Mouse (Mus musculus) hindbrain, embryonic 13.5 days (tissue): Measurements from ENCODE around the gene 5330417H12Rik. TPM values are rescaled to one million over a fixed set of nuclear protein-coding genes. Genes with fewer than 3 reads are reported as not detected.
A peak's percentile ranks its signal among the peaks of the same experiment; 100 is the strongest.

ENCODE experiments used
- ATAC-seq: fragments of 200-750 bp; cut with Nextera tagmentation; 2 replicates; pipeline ENCODE4 v1.8.0; 2017; ENCODE audit warnings: moderate TSS enrichment; ENCODE audit not compliant: low FRiP score
- H3K27ac ChIP-seq: fragments of 300-500 bp; sonication (generic); 2 replicates; pipeline ENCODE4 v1.5.1; 2015; ENCODE audit warnings: inconsistent platforms, mild to moderate bottlenecking, moderate library complexity
- H3K27me3 ChIP-seq: fragments of 300-500 bp; sonication (generic); 2 replicates; pipeline ENCODE4 v1.6.1; 2015; ENCODE audit warnings: mild to moderate bottlenecking, inconsistent platforms
- H3K36me3 ChIP-seq: fragments of 300-500 bp; sonication (generic); 2 replicates; pipeline ENCODE4 v1.6.1; 2015; ENCODE audit warnings: mild to moderate bottlenecking, inconsistent platforms
- H3K4me1 ChIP-seq: fragments of 300-500 bp; sonication (generic); replicated peaks from 2 replicates; pipeline ENCODE4 v1.6.1; 2015; ENCODE audit warnings: inconsistent platforms
- H3K4me2 ChIP-seq: fragments of 300-500 bp; sonication (generic); 2 replicates; pipeline ENCODE4 v1.6.1; 2015; ENCODE audit warnings: inconsistent platforms, mild to moderate bottlenecking, moderate library complexity
- H3K4me3 ChIP-seq: fragments of 300-500 bp; sonication (generic); 2 replicates; pipeline ENCODE4 v1.5.1; 2015; ENCODE audit warnings: mild to moderate bottlenecking, inconsistent platforms
- H3K9ac ChIP-seq: fragments of 300-500 bp; sonication (generic); 2 replicates; pipeline ENCODE4 v1.6.1; 2015; ENCODE audit warnings: mild to moderate bottlenecking, inconsistent platforms
- H3K9me3 ChIP-seq: fragments of 300-500 bp; sonication (generic); 2 replicates; pipeline ENCODE4 v1.6.1; 2016; ENCODE audit warnings: inconsistent platforms
- WGBS: fragments of 180-500 bp; shearing (Covaris S2); methylation state at CpG from one replicate; pipeline ENCODE4 v1.1.7; 2015; 5-methylcytosine and 5-hydroxymethylcytosine counted together
- polyA plus RNA-seq: library from polyadenylated mRNA; unstranded; fragments of >200 nt; fragmentation: Nextera tagmentation; extraction: Ambion mirVana; gene quantifications from 2 replicates; pipeline ENCODE4 v1.2.1, GENCODE M21; 2015

The 5330417H12Rik gene
- not detected in 2 replicates for polyA plus RNA-seq

DNA sequence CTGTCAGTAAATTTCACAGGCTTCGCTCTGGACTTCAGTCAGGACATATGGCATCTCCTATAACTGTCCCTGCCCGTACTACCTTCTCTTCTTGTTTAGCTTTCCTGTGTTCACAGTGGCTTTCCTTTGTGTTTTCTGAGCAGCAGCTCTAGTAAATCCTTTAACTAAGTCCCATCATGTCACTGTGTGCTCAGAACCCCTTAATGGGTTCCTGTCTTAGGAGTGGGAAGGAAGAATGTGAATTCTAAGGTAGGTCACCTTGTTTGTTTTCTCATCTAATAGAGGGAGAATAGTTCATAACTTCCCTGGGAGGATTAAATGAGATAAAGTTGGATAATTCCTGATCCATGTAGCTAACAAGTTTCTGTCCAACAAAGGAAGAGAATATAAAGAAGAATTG is at the start of gene 5330417H12Rik:
TSS of gene 5330417H12Rik (minus strand) at position 101 of the 400 bp plus-strand sequence.
- H3K4me1 ChIP-seq = no peaks in the 10 kb centered on the region
- no peaks in the 10 kb centered on the region for H3K9me3 ChIP-seq
- 87% methylated on average over 2 of the region's 2 CpGs for WGBS
- ATAC-seq = no peak
- H3K4me2 ChIP-seq = no peak within 1 kb of the TSS
- H3K9ac ChIP-seq = no peak within 1 kb of the TSS
- H3K4me3 ChIP-seq = no peak within 1 kb of the TSS
- H3K27me3 ChIP-seq = no peaks in the 10 kb centered on the region
- no peaks in the 10 kb centered on the region for H3K36me3 ChIP-seq
- H3K27ac ChIP-seq = no peak within 1 kb of the TSS

GRCm38 (mm10) chr7:107668514-107668913 is 43.6 kb upstream of the 5330417H12Rik start:
- Histone ChIP-seq H3K4me3 (no peak overlapping the region), H3K4me1 (peaks cover 30% of the 10 kb centered on the region), H3K9ac (no peak overlapping the region), H3K27ac (no peak overlapping the region), H3K9me3 (no peaks in the 10 kb centered on the region), H3K27me3 (peaks cover 28% of the 10 kb centered on the region), H3K4me2 (no peak overlapping the region), H3K36me3 (no peaks in the 10 kb centered on the region)
- no peak for ATAC-seq
- WGBS = 93% methylated on average over 5 of the region's 5 CpGs

GRCm38 (mm10) chr7:107666262-107666902 is 41.4 kb upstream of the 5330417H12Rik start:
- Histone ChIP-seq H3K4me3 (peak overlapping the region; percentile 16), H3K36me3 (no peaks in the 10 kb centered on the region), H3K9me3 (no peaks in the 10 kb centered on the region), H3K9ac (peak overlapping the region; percentile 30; the same call in 1 of the 2 replicates), H3K4me2 (peak overlapping the region; percentile 41), H3K27me3 (peaks cover 36% of the 10 kb centered on the region), H3K27ac (peak overlapping the region; percentile 45), H3K4me1 (peaks cover 30% of the 10 kb centered on the region)
- 0 out of 2 replicates have a peak, but pooled peaks have one; percentile 8 for ATAC-seq
- WGBS = 53% methylated on average over 13 of the region's 13 CpGs

GRCm38 (mm10) chr7:107665586-107666261 is 40.8 kb upstream of the 5330417H12Rik start:
- Histone ChIP-seq H3K9ac (peak overlapping the region; percentile 30; the same call in 1 of the 2 replicates), H3K36me3 (no peaks in the 10 kb centered on the region), H3K4me3 (peak overlapping the region; percentile 16), H3K27ac (peak overlapping the region; percentile 45), H3K27me3 (peaks cover 36% of the 10 kb centered on the region), H3K4me1 (peaks cover 30% of the 10 kb centered on the region), H3K4me2 (peak overlapping the region; percentile 41), H3K9me3 (no peaks in the 10 kb centered on the region)
- peak; percentile 49 for ATAC-seq
- WGBS = 9% methylated on average over 9 of the region's 9 CpGs

DNA sequence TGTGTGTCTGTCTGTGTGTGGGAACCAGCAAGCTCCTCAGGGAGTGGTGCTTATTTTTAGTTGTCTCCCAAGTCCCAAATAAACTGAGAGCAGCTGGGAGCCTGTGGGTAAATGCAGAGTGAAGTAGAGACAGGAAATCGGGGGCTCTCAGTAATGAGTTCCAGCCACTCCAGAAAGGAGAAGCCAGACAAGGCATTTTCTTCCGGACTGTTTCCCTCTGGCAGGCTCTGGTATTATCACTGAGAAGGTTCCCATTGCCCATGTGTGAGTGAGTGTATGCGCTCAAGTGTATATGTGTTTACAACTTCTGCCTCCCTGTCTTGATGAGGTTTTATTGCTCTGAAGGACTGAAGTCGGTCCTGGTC is 40.2 kb upstream of the 5330417H12Rik start:
- Histone ChIP-seq H3K27ac (peak overlapping the region; percentile 45), H3K9ac (no peak overlapping the region), H3K4me1 (peaks cover 30% of the 10 kb centered on the region), H3K36me3 (no peaks in the 10 kb centered on the region), H3K4me3 (no peak overlapping the region), H3K4me2 (peak overlapping the region; percentile 41; the same call in 1 of the 2 replicates), H3K9me3 (no peaks in the 10 kb centered on the region), H3K27me3 (peaks cover 36% of the 10 kb centered on the region)
- ATAC-seq = peak; percentile 5; the same call in 1 of the 2 replicates
- 36% methylated on average over 4 of the region's 4 CpGs for WGBS

GRCm38 (mm10) chr7:107664063-107665056 is 39.4 kb upstream of the 5330417H12Rik start:
- peaks cover 36% of the 10 kb centered on the region for H3K27me3 ChIP-seq
- H3K9me3 ChIP-seq = no peaks in the 10 kb centered on the region
- no peak overlapping the region for H3K9ac ChIP-seq
- peak; percentile 36 for ATAC-seq
- WGBS = 46% methylated on average over 8 of the region's 8 CpGs
- no peaks in the 10 kb centered on the region for H3K36me3 ChIP-seq
- no peak overlapping the region for H3K4me2 ChIP-seq
- peak overlapping the region; percentile 45 for H3K27ac ChIP-seq
- peaks cover 30% of the 10 kb centered on the region for H3K4me1 ChIP-seq
- no peak overlapping the region for H3K4me3 ChIP-seq

GRCm38 (mm10) chr7:107663621-107664020 is 38.7 kb upstream of the 5330417H12Rik start:
- WGBS = 92% methylated on average over 6 of the region's 6 CpGs
- no peaks in the 10 kb centered on the region for H3K36me3 ChIP-seq
- H3K27ac ChIP-seq = no peak overlapping the region

DNA sequence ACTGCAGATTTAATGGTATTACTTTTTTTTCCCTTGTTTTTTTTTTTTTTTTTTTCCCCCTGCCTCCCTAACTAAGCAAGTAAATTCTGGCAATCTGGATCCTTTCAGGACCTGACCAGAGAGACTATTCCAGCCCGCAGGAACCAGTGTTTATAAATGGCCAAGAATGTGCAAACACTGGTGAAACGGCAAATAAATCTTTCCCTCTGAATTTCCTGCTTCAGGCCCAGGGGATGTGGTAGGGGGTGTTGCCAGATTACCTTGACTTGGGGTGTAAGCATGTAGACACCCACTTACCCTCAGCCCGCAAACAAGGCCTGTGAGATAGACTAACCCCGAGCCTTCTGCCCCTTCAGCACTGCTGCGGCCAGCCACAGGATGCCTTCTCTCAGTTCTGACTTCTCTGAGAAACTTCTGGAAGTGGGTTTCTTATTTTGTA is 36.9 kb upstream of the 5330417H12Rik start:
- H3K27me3 ChIP-seq = peaks cover 22% of the 10 kb centered on the region; the same call in 1 of the 2 replicates
- H3K27ac ChIP-seq = no peak overlapping the region
- H3K4me1 ChIP-seq = peaks cover 30% of the 10 kb centered on the region
- ATAC-seq = no peak
- no peak overlapping the region for H3K4me3 ChIP-seq
- H3K4me2 ChIP-seq = no peak overlapping the region
- no peaks in the 10 kb centered on the region for H3K36me3 ChIP-seq
- no peak overlapping the region for H3K9ac ChIP-seq
- 69% methylated on average over 5 of the region's 5 CpGs for WGBS
- H3K9me3 ChIP-seq = no peaks in the 10 kb centered on the region

More at GRCm38 (mm10) chr7:107663621-107664020, 38.7 kb upstream of the 5330417H12Rik start:
- Histone ChIP-seq H3K4me2 (no peak overlapping the region), H3K27me3 (peaks cover 29% of the 10 kb centered on the region), H3K9me3 (no peaks in the 10 kb centered on the region), H3K9ac (no peak overlapping the region), H3K4me3 (no peak overlapping the region), H3K4me1 (peaks cover 30% of the 10 kb centered on the region)
- no peak for ATAC-seq

- peaks cover 24% of the 10 kb centered on the region for H3K4me1 ChIP-seq
- no peak overlapping the region for H3K27ac ChIP-seq
- peaks cover 22% of the 10 kb centered on the region; the same call in 1 of the 2 replicates for H3K27me3 ChIP-seq
- H3K9ac ChIP-seq = no peak overlapping the region
- H3K4me3 ChIP-seq = no peak overlapping the region
- H3K4me2 ChIP-seq = no peak overlapping the region
- ATAC-seq = peak; percentile 64
- no peaks in the 10 kb centered on the region for H3K9me3 ChIP-seq
- H3K36me3 ChIP-seq = no peaks in the 10 kb centered on the region
- WGBS = 14% methylated on average over 8 of the region's 8 CpGs
These were observed 36.4 kb upstream of the 5330417H12Rik start for GRCm38 (mm10) chr7:107661189-107661842.

- H3K36me3 ChIP-seq = no peaks in the 10 kb centered on the region
- no peaks in the 10 kb centered on the region for H3K9me3 ChIP-seq
- no peak overlapping the region for H3K4me3 ChIP-seq
- WGBS = 90% methylated on average over 8 of the region's 8 CpGs
- no peak overlapping the region for H3K4me2 ChIP-seq
- H3K27me3 ChIP-seq = peaks cover 16% of the 10 kb centered on the region; the same call in 1 of the 2 replicates
- no peak overlapping the region for H3K9ac ChIP-seq
- no peak for ATAC-seq
- no peak overlapping the region for H3K27ac ChIP-seq
- peaks cover 4% of the 10 kb centered on the region for H3K4me1 ChIP-seq
These were observed 34.4 kb upstream of the 5330417H12Rik start for GRCm38 (mm10) chr7:107659186-107659918.

- no peak overlapping the region for H3K4me3 ChIP-seq
- no peaks in the 10 kb centered on the region for H3K36me3 ChIP-seq
- ATAC-seq = no peak
These were observed 31.5 kb upstream of the 5330417H12Rik start for GRCm38 (mm10) chr7:107656451-107656850.

More at GRCm38 (mm10) chr7:107656451-107656850, 31.5 kb upstream of the 5330417H12Rik start:
- no peaks in the 10 kb centered on the region for H3K4me1 ChIP-seq
- no peaks in the 10 kb centered on the region for H3K9me3 ChIP-seq
- no peak overlapping the region for H3K9ac ChIP-seq
- 89% methylated on average over 6 of the region's 6 CpGs for WGBS
- no peaks in the 10 kb centered on the region for H3K27me3 ChIP-seq
- no peak overlapping the region for H3K27ac ChIP-seq
- no peak overlapping the region for H3K4me2 ChIP-seq
